Mouse (Mus musculus) forebrain, embryonic 12.5 days (tissue): Measurements from ENCODE around the gene Cd300c2. TPM values are rescaled to one million over a fixed set of nuclear protein-coding genes. Genes with fewer than 3 reads are reported as not detected.
"Not testable (repeated sequence)": the region's sequence is repeated elsewhere in the genome, so short reads cannot be mapped to it uniquely, and the experiment has no call there.

Experiments
- ATAC-seq: fragments of 200-750 bp; cut with Nextera tagmentation; 2 replicates; pipeline ENCODE4 v1.8.0; 2017; ENCODE audit warnings: moderate TSS enrichment; ENCODE audit not compliant: low FRiP score
- H3K27ac ChIP-seq: fragments of 300-500 bp; sonication (generic); 2 replicates; pipeline ENCODE4 v1.5.1; 2016; ENCODE audit warnings: mild to moderate bottlenecking
- H3K27me3 ChIP-seq: fragments of 300-500 bp; sonication (generic); 2 replicates; pipeline ENCODE4 v1.6.1; 2016; ENCODE audit warnings: mild to moderate bottlenecking
- H3K36me3 ChIP-seq: fragments of 300-500 bp; sonication (generic); replicated peaks from 2 replicates; pipeline ENCODE4 v1.6.1; 2016; ENCODE audit warnings: mild to moderate bottlenecking
- H3K4me1 ChIP-seq: fragments of 300-500 bp; sonication (generic); 2 replicates; pipeline ENCODE4 v1.6.1; 2016
- H3K4me2 ChIP-seq: fragments of 300-500 bp; sonication (generic); 2 replicates; pipeline ENCODE4 v1.6.1; 2016; ENCODE audit warnings: mild to moderate bottlenecking, moderate library complexity
- H3K4me3 ChIP-seq: fragments of 300-500 bp; sonication (generic); replicated peaks from 2 replicates; pipeline ENCODE4 v1.5.1; 2016; ENCODE audit warnings: mild to moderate bottlenecking
- H3K9ac ChIP-seq: fragments of 300-500 bp; sonication (generic); 2 replicates; pipeline ENCODE4 v1.6.1; 2016; ENCODE audit warnings: mild to moderate bottlenecking
- H3K9me3 ChIP-seq: fragments of 300-500 bp; sonication (generic); 2 replicates; pipeline ENCODE4 v1.6.1; 2016
- WGBS: fragments of 180-500 bp; shearing (Covaris S2); methylation state at CpG from one replicate; pipeline ENCODE4 v1.1.7; 2016; 5-methylcytosine and 5-hydroxymethylcytosine counted together
- polyA plus RNA-seq: library from polyadenylated mRNA; unstranded; fragments of >200 nt; fragmentation: Nextera tagmentation; extraction: Ambion mirVana; gene quantifications from 2 replicates; pipeline ENCODE4 v1.2.1, GENCODE M21; 2016

Gene Cd300c2
- 0.47 and 0.96 TPM in 2 replicates for polyA plus RNA-seq

- no peaks in the 10 kb centered on the region for H3K4me1 ChIP-seq
- no peak for ATAC-seq
- H3K27ac ChIP-seq, result no peak within 1 kb of the TSS
- H3K9ac ChIP-seq, result no peak within 1 kb of the TSS
- H3K36me3 ChIP-seq, result no peaks in the 10 kb centered on the region
- no peaks in the 10 kb centered on the region for H3K9me3 ChIP-seq
- no peak within 1 kb of the TSS for H3K4me3 ChIP-seq
- H3K27me3 ChIP-seq, result no peaks in the 10 kb centered on the region
- H3K4me2 ChIP-seq, result no peak within 1 kb of the TSS
- 86% methylated on average over 7 of the region's 7 CpGs for WGBS
Measured at GRCm38 (mm10) chr11:115001474-115002040, at the start of gene Cd300c2. Gene Cd300c2, minus strand, starts transcription at chr11:115001880.

GRCm38 (mm10) chr11:115049282-115049895 lies 47.7 kb upstream of the Cd300c2 start:
- Histone ChIP-seq H3K27me3 (peaks cover 11% of the 10 kb centered on the region; the same call in 1 of the 2 replicates), H3K4me3 (no peak overlapping the region), H3K27ac (no peak overlapping the region), H3K4me2 (no peak overlapping the region), H3K9ac (no peak overlapping the region), H3K36me3 (no peaks in the 10 kb centered on the region), H3K4me1 (no peaks in the 10 kb centered on the region), H3K9me3 (no peaks in the 10 kb centered on the region)
- no peak for ATAC-seq
- 46% methylated on average over 3 of the region's 3 CpGs for WGBS

GRCm38 (mm10) chr11:115048259-115048658 lies 46.6 kb upstream of the Cd300c2 start, which contains the start of gene Cd300ld3:
Gene Cd300ld3, minus strand, starts transcription at chr11:115048409.
- ATAC-seq, result no peak
- Histone ChIP-seq H3K9ac (no peak within 1 kb of the TSS), H3K4me1 (no peaks in the 10 kb centered on the region), H3K36me3 (no peaks in the 10 kb centered on the region), H3K9me3 (no peaks in the 10 kb centered on the region), H3K4me2 (no peak within 1 kb of the TSS), H3K27me3 (peaks cover 11% of the 10 kb centered on the region; the same call in 1 of the 2 replicates), H3K4me3 (no peak within 1 kb of the TSS), H3K27ac (no peak within 1 kb of the TSS)
- 75% methylated on average over 2 of the region's 2 CpGs for WGBS

GRCm38 (mm10) chr11:115037669-115038068 lies 36.0 kb upstream of the Cd300c2 start, which contains the start of gene Cd300ld5:
Gene Cd300ld5, minus strand, starts transcription at chr11:115037769.
- not testable (repeated sequence) for H3K4me1 ChIP-seq, H3K27ac ChIP-seq, H3K4me3 ChIP-seq, H3K9me3 ChIP-seq, H3K9ac ChIP-seq, ATAC-seq, H3K27me3 ChIP-seq, H3K4me2 ChIP-seq, H3K36me3 ChIP-seq
- no CpG with 5 or more reads among the region's 6 CpGs for WGBS

- ATAC-seq, H3K4me3 ChIP-seq, H3K9me3 ChIP-seq, H3K36me3 ChIP-seq, H3K27ac ChIP-seq, H3K27me3 ChIP-seq, H3K9ac ChIP-seq, H3K4me1 ChIP-seq, H3K4me2 ChIP-seq: not testable (repeated sequence)
- no CpG with 5 or more reads among the region's 6 CpGs for WGBS
Measured at GRCm38 (mm10) chr11:115026912-115027311, 25.2 kb upstream of the Cd300c2 start, which contains the start of gene Cd300ld4. Gene Cd300ld4, minus strand, starts transcription at chr11:115027012.

- H3K4me3 ChIP-seq, H3K36me3 ChIP-seq, H3K9ac ChIP-seq, H3K4me2 ChIP-seq, ATAC-seq, H3K27me3 ChIP-seq, H3K9me3 ChIP-seq, H3K27ac ChIP-seq, H3K4me1 ChIP-seq: not testable (repeated sequence)
- no CpG with 5 or more reads among the region's 7 CpGs for WGBS
Measured at GRCm38 (mm10) chr11:115016093-115016492, 14.4 kb upstream of the Cd300c2 start, which contains the start of gene Cd300ld2. Gene Cd300ld2, minus strand, starts transcription at chr11:115016193.

GRCm38 (mm10) chr11:115004070-115004469 lies 2.4 kb upstream of the Cd300c2 start:
- no peak for ATAC-seq
- H3K4me2 ChIP-seq, result no peak overlapping the region
- WGBS, result 90% methylated on average over 5 of the region's 5 CpGs
- H3K36me3 ChIP-seq, result no peaks in the 10 kb centered on the region
- H3K27ac ChIP-seq, result no peak overlapping the region
- H3K9ac ChIP-seq, result no peak overlapping the region
- no peak overlapping the region for H3K4me3 ChIP-seq
- no peaks in the 10 kb centered on the region for H3K4me1 ChIP-seq
- H3K9me3 ChIP-seq, result no peaks in the 10 kb centered on the region
- H3K27me3 ChIP-seq, result no peaks in the 10 kb centered on the region

- Histone ChIP-seq H3K27ac (no peak within 1 kb of the TSS), H3K4me1 (no peaks in the 10 kb centered on the region), H3K4me3 (no peak within 1 kb of the TSS), H3K9me3 (no peaks in the 10 kb centered on the region), H3K4me2 (no peak within 1 kb of the TSS), H3K27me3 (no peaks in the 10 kb centered on the region), H3K9ac (no peak within 1 kb of the TSS), H3K36me3 (no peaks in the 10 kb centered on the region)
- WGBS, result 86% methylated on average over 4 of the region's 4 CpGs
- ATAC-seq, result no peak
Measured at GRCm38 (mm10) chr11:114989793-114990192, 11.9 kb downstream of the Cd300c2 start, which contains the start of gene Cd300ld. Gene Cd300ld, minus strand, starts transcription at chr11:114989922.

- peaks cover 21% of the 10 kb centered on the region for H3K9me3 ChIP-seq
- H3K4me3 ChIP-seq, result no peak overlapping the region
- H3K4me1 ChIP-seq, result no peaks in the 10 kb centered on the region
- no peaks in the 10 kb centered on the region for H3K36me3 ChIP-seq
- no peaks in the 10 kb centered on the region for H3K27me3 ChIP-seq
- no peak overlapping the region for H3K9ac ChIP-seq
- no peak overlapping the region for H3K27ac ChIP-seq
- no peak overlapping the region for H3K4me2 ChIP-seq
- no peak for ATAC-seq
- WGBS, result 71% methylated on average over 4 of the region's 4 CpGs
Measured at GRCm38 (mm10) chr11:114981866-114982265, 19.8 kb downstream of the Cd300c2 start.

GRCm38 (mm10) chr11:114972726-114973125 lies 29.0 kb downstream of the Cd300c2 start:
- no peak for ATAC-seq
- H3K36me3 ChIP-seq, result no peaks in the 10 kb centered on the region
- no peaks in the 10 kb centered on the region for H3K4me1 ChIP-seq
- H3K9ac ChIP-seq, result no peak overlapping the region
- no peaks in the 10 kb centered on the region for H3K27me3 ChIP-seq
- H3K4me3 ChIP-seq, result no peak overlapping the region
- H3K4me2 ChIP-seq, result no peak overlapping the region
- peaks cover 11% of the 10 kb centered on the region for H3K9me3 ChIP-seq
- WGBS, result 86% methylated on average over 10 of the region's 10 CpGs
- no peak overlapping the region for H3K27ac ChIP-seq

GRCm38 (mm10) chr11:114968752-114969207 lies 32.9 kb downstream of the Cd300c2 start, which contains the start of gene Cd300c:
Gene Cd300c, minus strand, starts transcription at chr11:114969157.
- peaks cover under 1% of the 10 kb centered on the region; the same call in 1 of the 2 replicates for H3K9me3 ChIP-seq
- H3K4me2 ChIP-seq, result no peak within 1 kb of the TSS
- H3K27me3 ChIP-seq, result no peaks in the 10 kb centered on the region
- no peaks in the 10 kb centered on the region for H3K36me3 ChIP-seq
- no peak within 1 kb of the TSS for H3K9ac ChIP-seq
- WGBS, result 85% methylated on average over 9 of the region's 9 CpGs
- H3K4me1 ChIP-seq, result no peaks in the 10 kb centered on the region
- no peak within 1 kb of the TSS for H3K27ac ChIP-seq
- no peak within 1 kb of the TSS for H3K4me3 ChIP-seq
- ATAC-seq, result no peak

- no peaks in the 10 kb centered on the region for H3K4me1 ChIP-seq
- 66% methylated on average over 3 of the region's 3 CpGs for WGBS
- no peaks in the 10 kb centered on the region for H3K36me3 ChIP-seq
- no peaks in the 10 kb centered on the region for H3K27me3 ChIP-seq
- ATAC-seq, result no peak
- H3K9ac ChIP-seq, result no peak overlapping the region
- no peak overlapping the region for H3K4me3 ChIP-seq
- H3K9me3 ChIP-seq, result no peaks in the 10 kb centered on the region
- H3K4me2 ChIP-seq, result no peak overlapping the region
- H3K27ac ChIP-seq, result no peak overlapping the region
Measured at GRCm38 (mm10) chr11:114965182-114965828, 36.4 kb downstream of the Cd300c2 start.
